Mouse (Mus musculus): ENCODE data around the gene Olfr1166. TPM values are rescaled to one million over a fixed set of nuclear protein-coding genes. Genes with fewer than 3 reads are reported as not detected.
"Not testable (repeated sequence)": the region's sequence is repeated elsewhere in the genome, so short reads cannot be mapped to it uniquely, and the experiment has no call there.

Olfr1166 gene
- total RNA-seq (2014; rRNA removed) (not detected in 2 replicates), polyA plus RNA-seq (2015; fragmentation: Nextera tagmentation; extraction: Ambion mirVana) (not detected in 2 replicates)

GRCm38 (mm10) chr2:88128172-88128571 lies at the start of gene Olfr1166:
Gene Olfr1166 (minus strand): TSS chr2:88128272.
- DNase-seq (ENCODE audit: low spot score) (no peak), ATAC-seq (no peak)
- no peaks in the 10 kb centered on the region for H3K4me1 ChIP-seq (ENCODE audit: insufficient read depth, low read length)
- no peaks in the 10 kb centered on the region for H3K27me3 ChIP-seq (ENCODE audit: insufficient read depth, low read length)
- H3K9ac ChIP-seq (replicated peaks; ENCODE audit: low read length) = no peak within 1 kb of the TSS
- no peak for TF ChIP-seq CTCF (IDR thresholded peaks at IDR 0.05; ENCODE audit: low read depth)
- H3K4me3 ChIP-seq (ENCODE audit: low read length) = no peak within 1 kb of the TSS
- no peaks in the 10 kb centered on the region for H3K9me3 ChIP-seq (ENCODE audit: low read length)
- 85% methylated on average over 1 of the region's 1 CpGs for WGBS
- H3K4me2 ChIP-seq (ENCODE audit: low read depth, low read length) = no peak within 1 kb of the TSS
- H3K27ac ChIP-seq = no peak within 1 kb of the TSS
- H3K36me3 ChIP-seq (ENCODE audit: insufficient read depth, low read length) = no peaks in the 10 kb centered on the region

- H3K9me3 ChIP-seq (ENCODE audit: low read length); H3K36me3 ChIP-seq (ENCODE audit: insufficient read depth, low read length); H3K4me1 ChIP-seq (ENCODE audit: insufficient read depth, low read length); H3K27ac ChIP-seq; ATAC-seq; H3K4me3 ChIP-seq (ENCODE audit: low read length); DNase-seq (ENCODE audit: low spot score); H3K9ac ChIP-seq (replicated peaks; ENCODE audit: low read length); H3K27me3 ChIP-seq (ENCODE audit: insufficient read depth, low read length); H3K4me2 ChIP-seq (ENCODE audit: low read depth, low read length): not testable (repeated sequence)
- 86% methylated on average over 1 of the region's 1 CpGs for WGBS
Observed at GRCm38 (mm10) chr2:88155093-88155492, 27.0 kb upstream of the Olfr1166 start, which contains the start of gene Olfr1167. Gene Olfr1167 (minus strand): TSS chr2:88155193.

- TF ChIP-seq CTCF (IDR thresholded peaks at IDR 0.05; ENCODE audit: low read depth) = no peak
- no peak for DNase-seq (ENCODE audit: low spot score)
- Histone ChIP-seq H3K27me3 (ENCODE audit: insufficient read depth, low read length) (no peaks in the 10 kb centered on the region), H3K27ac (no peak within 1 kb of the TSS), H3K4me3 (ENCODE audit: low read length) (no peak within 1 kb of the TSS), H3K36me3 (ENCODE audit: insufficient read depth, low read length) (no peaks in the 10 kb centered on the region), H3K4me2 (ENCODE audit: low read depth, low read length) (no peak within 1 kb of the TSS), H3K9me3 (ENCODE audit: low read length) (no peaks in the 10 kb centered on the region), H3K4me1 (ENCODE audit: insufficient read depth, low read length) (no peaks in the 10 kb centered on the region), H3K9ac (replicated peaks; ENCODE audit: low read length) (no peak within 1 kb of the TSS)
- 82% methylated on average over 4 of the region's 4 CpGs for whole genome bisulfite sequencing
- ATAC-seq = no peak
Observed at GRCm38 (mm10) chr2:88093866-88094265, 34.2 kb downstream of the Olfr1166 start, which contains the start of gene Olfr1164. Gene Olfr1164 (minus strand): TSS chr2:88093966.

Other genes starting within 250 kb of the Olfr1166 start
- not detected in 2 replicates for gene Olfr1153, start 233.3 kb downstream of the Olfr1166 start, total RNA-seq (2014; rRNA removed)
- gene Olfr1153, start 233.3 kb downstream of the Olfr1166 start, polyA plus RNA-seq (2015; fragmentation: Nextera tagmentation; extraction: Ambion mirVana) = not detected in 2 replicates
- gene Olfr1154, start 223.1 kb downstream of the Olfr1166 start, total RNA-seq (2014; rRNA removed) = not detected in 2 replicates
- gene Olfr1154, start 223.1 kb downstream of the Olfr1166 start, polyA plus RNA-seq (2015; fragmentation: Nextera tagmentation; extraction: Ambion mirVana) = not detected in 2 replicates
- gene Olfr1155, start 183.1 kb downstream of the Olfr1166 start, total RNA-seq (2014; rRNA removed) = not detected in 2 replicates
- not detected in 2 replicates for gene Olfr1155, start 183.1 kb downstream of the Olfr1166 start, polyA plus RNA-seq (2015; fragmentation: Nextera tagmentation; extraction: Ambion mirVana)
- gene Olfr1156, start 175.2 kb downstream of the Olfr1166 start, total RNA-seq (2014; rRNA removed) = not detected in 2 replicates
- gene Olfr1156, start 175.2 kb downstream of the Olfr1166 start, polyA plus RNA-seq (2015; fragmentation: Nextera tagmentation; extraction: Ambion mirVana) = not detected in 2 replicates
- not detected in 2 replicates for gene Olfr1157, start 160.0 kb downstream of the Olfr1166 start, total RNA-seq (2014; rRNA removed)
- gene Olfr1157, start 160.0 kb downstream of the Olfr1166 start, polyA plus RNA-seq (2015; fragmentation: Nextera tagmentation; extraction: Ambion mirVana) = not detected in 2 replicates
- not detected in 2 replicates for gene Olfr74, start 153.6 kb downstream of the Olfr1166 start, total RNA-seq (2014; rRNA removed)
- not detected in 2 replicates for gene Olfr74, start 153.6 kb downstream of the Olfr1166 start, polyA plus RNA-seq (2015; fragmentation: Nextera tagmentation; extraction: Ambion mirVana)
- gene Olfr1158, start 138.2 kb downstream of the Olfr1166 start, total RNA-seq (2014; rRNA removed) = not detected in 2 replicates
- not detected in 2 replicates for gene Olfr1158, start 138.2 kb downstream of the Olfr1166 start, polyA plus RNA-seq (2015; fragmentation: Nextera tagmentation; extraction: Ambion mirVana)
- gene Olfr1160, start 120.0 kb downstream of the Olfr1166 start, total RNA-seq (2014; rRNA removed) = not detected in 2 replicates
- not detected in 2 replicates for gene Olfr1160, start 120.0 kb downstream of the Olfr1166 start, polyA plus RNA-seq (2015; fragmentation: Nextera tagmentation; extraction: Ambion mirVana)
- gene Olfr1161, start 105.5 kb downstream of the Olfr1166 start, total RNA-seq (2014; rRNA removed) = not detected in 2 replicates
- not detected in 2 replicates for gene Olfr1161, start 105.5 kb downstream of the Olfr1166 start, polyA plus RNA-seq (2015; fragmentation: Nextera tagmentation; extraction: Ambion mirVana)
- gene Olfr73, start 90.6 kb downstream of the Olfr1166 start, total RNA-seq (2014; rRNA removed) = not detected in 2 replicates
- gene Olfr73, start 90.6 kb downstream of the Olfr1166 start, polyA plus RNA-seq (2015; fragmentation: Nextera tagmentation; extraction: Ambion mirVana) = not detected in 2 replicates
- not detected in 2 replicates for gene Olfr1162, start 77.1 kb downstream of the Olfr1166 start, total RNA-seq (2014; rRNA removed)
- not detected in 2 replicates for gene Olfr1162, start 77.1 kb downstream of the Olfr1166 start, polyA plus RNA-seq (2015; fragmentation: Nextera tagmentation; extraction: Ambion mirVana)
- gene Olfr1163, start 56.4 kb downstream of the Olfr1166 start, total RNA-seq (2014; rRNA removed) = not detected in 2 replicates
- gene Olfr1163, start 56.4 kb downstream of the Olfr1166 start, polyA plus RNA-seq (2015; fragmentation: Nextera tagmentation; extraction: Ambion mirVana) = not detected in 2 replicates
- gene Olfr1164, start 34.3 kb downstream of the Olfr1166 start, total RNA-seq (2014; rRNA removed) = not detected in 2 replicates
- gene Olfr1164, start 34.3 kb downstream of the Olfr1166 start, polyA plus RNA-seq (2015; fragmentation: Nextera tagmentation; extraction: Ambion mirVana) = not detected in 2 replicates
- gene Olfr1167, start 26.9 kb upstream of the Olfr1166 start, total RNA-seq (2014; rRNA removed) = not detected in 2 replicates
- gene Olfr1167, start 26.9 kb upstream of the Olfr1166 start, polyA plus RNA-seq (2015; fragmentation: Nextera tagmentation; extraction: Ambion mirVana) = not detected in 2 replicates
- gene Olfr1168, start 53.6 kb upstream of the Olfr1166 start, total RNA-seq (2014; rRNA removed) = not detected in 2 replicates
- gene Olfr1168, start 53.6 kb upstream of the Olfr1166 start, polyA plus RNA-seq (2015; fragmentation: Nextera tagmentation; extraction: Ambion mirVana) = not detected in 2 replicates
- gene Olfr1170, start 100.1 kb upstream of the Olfr1166 start, total RNA-seq (2014; rRNA removed) = not detected in 2 replicates
- gene Olfr1170, start 100.1 kb upstream of the Olfr1166 start, polyA plus RNA-seq (2015; fragmentation: Nextera tagmentation; extraction: Ambion mirVana) = not detected in 2 replicates
- not detected in 2 replicates for gene Olfr1173, start 151.6 kb upstream of the Olfr1166 start, total RNA-seq (2014; rRNA removed)
- not detected in 2 replicates for gene Olfr1173, start 151.6 kb upstream of the Olfr1166 start, polyA plus RNA-seq (2015; fragmentation: Nextera tagmentation; extraction: Ambion mirVana)
- gene Olfr1174-ps, start 186.9 kb upstream of the Olfr1166 start, total RNA-seq (2014; rRNA removed) = not detected in 2 replicates
- gene Olfr1174-ps, start 186.9 kb upstream of the Olfr1166 start, polyA plus RNA-seq (2015; fragmentation: Nextera tagmentation; extraction: Ambion mirVana) = not detected in 2 replicates
- not detected in 2 replicates for gene Olfr1175-ps, start 198.9 kb upstream of the Olfr1166 start, total RNA-seq (2014; rRNA removed)
- gene Olfr1175-ps, start 198.9 kb upstream of the Olfr1166 start, polyA plus RNA-seq (2015; fragmentation: Nextera tagmentation; extraction: Ambion mirVana) = not detected in 2 replicates
- gene Olfr1176, start 208.4 kb upstream of the Olfr1166 start, total RNA-seq (2014; rRNA removed) = not detected in 2 replicates
- gene Olfr1176, start 208.4 kb upstream of the Olfr1166 start, polyA plus RNA-seq (2015; fragmentation: Nextera tagmentation; extraction: Ambion mirVana) = not detected in 2 replicates
- gene Olfr1177-ps, start 218.2 kb upstream of the Olfr1166 start, total RNA-seq (2014; rRNA removed) = not detected in 2 replicates
- gene Olfr1177-ps, start 218.2 kb upstream of the Olfr1166 start, polyA plus RNA-seq (2015; fragmentation: Nextera tagmentation; extraction: Ambion mirVana) = not detected in 2 replicates